Mouse (Mus musculus): ENCODE results near the gene Zfp217.

DNA sequence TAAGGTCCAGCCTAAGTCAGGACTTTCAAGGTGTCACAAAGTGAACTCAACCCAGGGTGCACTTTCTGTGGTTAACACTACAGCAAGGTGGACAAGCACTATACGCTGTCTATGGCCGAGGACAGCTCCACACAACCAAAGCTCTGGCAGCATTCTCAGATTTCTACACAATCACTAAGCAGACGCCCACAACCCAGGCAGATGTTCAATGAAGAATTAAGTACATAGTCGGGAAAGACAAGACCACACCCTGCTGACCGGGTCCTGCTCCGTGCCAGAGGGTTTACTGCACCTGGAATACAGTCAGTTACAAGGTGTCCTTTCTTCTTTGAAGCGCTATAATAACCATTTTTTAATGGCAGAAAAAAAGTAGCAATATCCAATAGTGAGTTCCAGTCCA lies 25.7 kb downstream of the Zfp217 start:
- TF ChIP-seq CTCF (IDR thresholded peaks at IDR 0.05; ENCODE audit: low read depth) (no peak), EP300 (IDR thresholded peaks at IDR 0.05; ENCODE audit: low read depth) (no peak)
